Mouse (Mus musculus) embryonic fibroblast, embryonic 13.5 days (primary cell): Measurements from ENCODE around the gene Zfp771. TPM values are rescaled to one million over a fixed set of nuclear protein-coding genes. Genes with fewer than 3 reads are reported as not detected.

Experiments used
- H3K27ac ChIP-seq: 2 replicates; pipeline ENCODE4 v1.5.1; 2012; ENCODE audit warnings: low read length, control low read depth, inconsistent platforms; ENCODE audit not compliant: insufficient read depth
- H3K4me1 ChIP-seq: 2 replicates; pipeline ENCODE4 v1.6.1; 2011; ENCODE audit warnings: low read length; ENCODE audit not compliant: control insufficient read depth, insufficient read depth
- H3K4me3 ChIP-seq: 2 replicates; pipeline ENCODE4 v1.5.1; 2011; ENCODE audit warnings: mild to moderate bottlenecking, control low read depth, low read length; ENCODE audit not compliant: insufficient read depth
- CTCF ChIP-seq: IDR thresholded peaks from 2 replicates; pipeline ENCODE4 v1.5.1; 2011; ENCODE audit warnings: mild to moderate bottlenecking, control low read depth, low read length, moderate library complexity, borderline replicate concordance; ENCODE audit not compliant: insufficient read depth
- POLR2A ChIP-seq: IDR thresholded peaks from 2 replicates; pipeline ENCODE4 v1.6.1; 2011; ENCODE audit warnings: low read depth, mild to moderate bottlenecking, control low read depth, low read length, moderate library complexity
- polyA plus RNA-seq: library from polyadenylated mRNA; stranded (reverse); fragments of >200 nt; gene quantifications from 2 replicates; pipeline ENCODE4 v1.2.4, GENCODE M21; 2011; ENCODE audit warnings: low read depth; ENCODE audit not compliant: missing spikeins, insufficient read length

The Zfp771 gene
- polyA plus RNA-seq, 1 experiment, result 21.3 TPM

GRCm38 (mm10) chr7:127217901-127218642 is 26.0 kb upstream of the Zfp771 start:
- no peak overlapping the region for H3K27ac ChIP-seq
- no peak for TF ChIP-seq CTCF
- no peak for TF ChIP-seq POLR2A
- H3K4me1 ChIP-seq, result no peaks in the 10 kb centered on the region
- no peak overlapping the region for H3K4me3 ChIP-seq

DNA sequence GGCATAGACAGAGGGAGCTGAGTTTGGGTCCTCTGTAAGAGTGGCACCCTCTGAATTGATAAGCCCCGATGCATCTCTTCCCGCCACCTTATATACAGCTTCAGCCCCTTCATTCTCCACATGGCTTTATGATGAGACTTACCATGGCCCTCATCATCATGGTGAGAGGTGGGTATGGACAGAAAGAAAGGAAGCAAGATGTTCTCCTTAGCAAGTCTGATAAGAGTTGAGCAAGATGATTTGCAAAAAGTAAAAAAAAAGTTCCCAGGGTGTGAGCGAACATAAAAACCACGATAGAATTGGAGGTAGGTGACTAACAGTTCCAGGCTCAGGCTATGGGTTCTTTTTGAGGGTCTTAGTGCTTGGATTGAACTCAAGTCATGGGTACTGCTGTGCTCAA is 25.4 kb upstream of the Zfp771 start:
- TF ChIP-seq POLR2A (no peak), CTCF (no peak)
- Histone ChIP-seq H3K4me1 (no peaks in the 10 kb centered on the region), H3K27ac (no peak overlapping the region), H3K4me3 (no peak overlapping the region)

DNA sequence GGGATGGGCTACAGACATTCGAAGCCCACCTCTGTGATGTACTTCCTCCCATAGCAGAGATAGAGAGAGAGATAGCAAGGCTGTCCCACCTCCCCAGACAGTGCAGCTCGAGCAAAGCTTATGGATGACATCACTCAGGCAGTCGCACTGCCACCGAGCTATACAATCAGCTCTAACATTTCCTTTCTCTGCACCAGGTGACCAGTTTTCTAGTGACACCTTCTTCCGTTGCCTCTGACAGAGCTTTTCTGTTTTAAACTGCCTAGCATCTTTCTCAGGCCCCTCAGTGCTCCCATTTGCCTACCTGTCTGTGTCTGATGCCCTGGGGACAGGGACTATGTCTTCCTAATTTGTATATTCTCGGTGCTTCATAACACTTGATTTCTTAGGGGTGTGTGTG is 23.6 kb upstream of the Zfp771 start:
- TF ChIP-seq POLR2A (no peak), CTCF (no peak)
- H3K27ac ChIP-seq, result no peak overlapping the region
- H3K4me1 ChIP-seq, result no peaks in the 10 kb centered on the region
- no peak overlapping the region for H3K4me3 ChIP-seq

- H3K4me3 ChIP-seq, result no peak overlapping the region
- TF ChIP-seq POLR2A (no peak), CTCF (no peak)
Measured at GRCm38 (mm10) chr7:127223106-127223505, 21.0 kb upstream of the Zfp771 start.

DNA sequence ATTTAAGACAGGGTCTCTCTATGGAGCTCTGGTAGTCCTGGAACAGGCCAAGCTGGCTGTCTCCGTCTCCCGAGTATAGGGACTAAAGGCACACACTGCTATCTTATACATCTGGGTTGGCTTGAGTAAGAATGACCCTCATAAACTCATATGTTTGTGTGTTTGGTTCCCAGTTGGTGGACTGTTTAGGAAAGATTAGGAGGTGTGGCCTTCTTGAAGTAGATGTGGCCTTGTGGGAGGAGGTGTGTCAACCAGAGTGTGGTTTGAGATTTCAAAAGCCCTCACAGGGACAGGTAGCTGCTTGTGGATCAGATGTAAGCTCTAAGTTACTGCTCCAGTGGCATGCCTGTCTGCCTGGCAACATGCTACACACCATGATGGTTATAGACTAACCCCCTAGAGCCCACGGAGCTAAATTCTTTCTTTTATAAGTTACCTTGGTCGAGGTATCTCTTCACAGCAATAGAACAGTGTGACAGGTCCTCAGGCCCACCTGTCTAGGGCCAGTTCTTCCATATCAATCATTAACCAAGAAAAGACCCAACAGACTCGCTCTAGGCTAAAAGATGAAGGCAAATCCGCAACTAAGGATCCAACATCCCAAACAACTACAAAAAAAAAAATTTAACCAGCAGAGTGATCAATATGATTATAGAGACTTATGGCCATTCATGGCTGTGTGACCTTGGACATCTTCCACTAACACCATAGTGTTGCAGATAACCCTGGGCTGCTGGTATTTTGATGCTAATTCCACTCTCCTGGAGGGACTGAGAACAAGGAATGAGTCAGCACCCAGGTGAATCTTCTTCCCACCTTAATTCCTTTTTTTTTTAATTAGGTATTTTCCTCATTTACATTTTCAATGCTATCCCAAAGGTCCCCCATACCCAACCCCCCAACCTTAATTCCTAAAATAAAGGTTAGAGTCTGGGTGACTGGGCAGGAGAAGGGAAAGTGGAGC is 20.3 kb upstream of the Zfp771 start:
- TF ChIP-seq CTCF, result no peak
- no peak for TF ChIP-seq POLR2A
- Histone ChIP-seq H3K4me1 (no peaks in the 10 kb centered on the region), H3K4me3 (no peak overlapping the region)

More at GRCm38 (mm10) chr7:127223106-127223505, 21.0 kb upstream of the Zfp771 start:
- H3K27ac ChIP-seq, result no peak overlapping the region
- H3K4me1 ChIP-seq, result no peaks in the 10 kb centered on the region

DNA sequence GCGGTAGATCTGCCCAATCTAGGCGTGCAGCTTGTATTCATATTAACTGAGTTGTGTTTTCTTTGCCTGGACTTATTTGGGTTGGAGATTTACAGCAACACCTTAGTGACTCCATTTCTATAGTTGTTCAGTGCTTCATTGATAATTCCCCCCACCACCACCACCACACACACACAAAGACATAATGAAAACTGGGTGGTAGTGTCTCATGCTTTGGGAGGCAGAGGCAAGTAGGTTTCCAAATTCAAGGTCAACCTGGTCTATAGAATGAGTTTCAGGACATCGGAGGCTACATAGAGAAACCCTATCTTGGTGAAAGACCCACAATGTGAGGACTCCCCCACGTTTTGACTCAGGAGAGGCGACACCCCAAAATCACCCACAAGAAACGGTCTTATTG is 19.5 kb upstream of the Zfp771 start:
- Histone ChIP-seq H3K27ac (no peak overlapping the region), H3K4me3 (no peak overlapping the region), H3K4me1 (no peaks in the 10 kb centered on the region)
- no peak for TF ChIP-seq CTCF
- no peak for TF ChIP-seq POLR2A

More for the DNA sequence above, 20.3 kb upstream of the Zfp771 start:
- H3K27ac ChIP-seq, result no peak overlapping the region

DNA sequence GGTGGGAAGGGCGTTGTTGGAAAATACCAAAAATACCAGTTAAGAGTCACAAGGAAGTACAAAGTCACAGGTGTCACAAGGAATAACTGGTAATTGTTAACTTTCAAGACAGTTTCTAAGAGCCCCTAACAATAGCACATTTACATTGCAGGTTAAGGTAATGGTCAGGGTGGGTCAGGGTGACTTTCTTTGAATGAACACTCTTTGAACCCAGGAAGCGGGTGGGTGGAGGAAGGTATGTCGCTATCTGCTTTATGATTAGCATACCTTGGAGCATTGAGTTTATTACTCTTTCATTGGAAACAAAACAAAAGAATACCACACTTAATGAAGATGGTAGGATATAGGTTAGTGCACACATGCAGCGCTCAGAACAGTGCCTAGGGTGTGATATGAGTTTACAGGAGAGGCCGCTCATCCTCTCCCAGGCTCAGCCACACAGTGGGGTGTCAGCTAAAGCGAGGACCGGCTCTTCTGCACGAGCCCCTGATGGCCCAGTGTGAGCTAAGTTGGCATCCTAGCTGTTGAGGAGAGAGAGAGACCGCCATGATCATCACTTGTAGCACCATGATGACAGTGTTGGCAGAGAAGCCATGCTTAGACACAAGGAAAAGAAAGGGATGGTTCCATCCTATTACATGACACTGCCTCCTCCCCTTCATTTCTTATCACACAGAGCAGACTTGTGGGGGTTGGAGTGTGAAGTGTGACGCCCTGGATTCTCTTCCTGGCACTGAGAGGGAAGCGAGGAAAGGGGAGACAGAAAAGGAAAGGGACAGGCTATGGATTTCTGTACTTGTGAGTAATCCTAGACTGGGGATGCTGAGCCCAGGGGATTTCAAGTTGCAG is 18.7 kb upstream of the Zfp771 start:
- no peak for TF ChIP-seq POLR2A
- TF ChIP-seq CTCF, result no peak
- H3K4me1 ChIP-seq, result no peaks in the 10 kb centered on the region
- H3K4me3 ChIP-seq, result no peak overlapping the region
- no peak overlapping the region for H3K27ac ChIP-seq

GRCm38 (mm10) chr7:127228615-127229303 is 15.3 kb upstream of the Zfp771 start:
- TF ChIP-seq POLR2A (0 out of 2 replicates have a peak, but pooled peaks have one; percentile 36), CTCF (peak; percentile 58; the same call in 1 of the 2 replicates)
- no peak overlapping the region for H3K27ac ChIP-seq
- no peak overlapping the region for H3K4me3 ChIP-seq
- H3K4me1 ChIP-seq, result peaks cover 2% of the 10 kb centered on the region; the same call in 1 of the 2 replicates
